Mouse (Mus musculus) lung, adult 18-20 months (tissue): Measurements from ENCODE around the gene Lzic.

Source experiments
- DNase-seq, 2 experiments: peaks; one replicate each; pipeline ENCODE4 v3.0.0; 2022; ENCODE audit warnings: mixed read lengths in 2 of 2

Gene Lzic

GRCm38 (mm10) chr4:149527621-149528354 lies 42.8 kb downstream of the Lzic start:
- DNase-seq: no peak

GRCm38 (mm10) chr4:149529691-149530090 lies 44.7 kb downstream of the Lzic start:
- no peak for DNase-seq

GRCm38 (mm10) chr4:149539441-149539840 lies 54.4 kb downstream of the Lzic start:
- DNase-seq: peak in 1 of 2 experiments; percentile 24

- DNase-seq: no peak
Observed at GRCm38 (mm10) chr4:149541935-149542334, 56.9 kb downstream of the Lzic start.

GRCm38 (mm10) chr4:149542431-149542830 lies 57.4 kb downstream of the Lzic start:
- DNase-seq: no peak

- peak; percentile 69 to 80 for DNase-seq
Observed at GRCm38 (mm10) chr4:149542927-149543553, 58.0 kb downstream of the Lzic start.

GRCm38 (mm10) chr4:149544892-149545291 lies 59.9 kb downstream of the Lzic start:
- DNase-seq: no peak
